Mouse (Mus musculus) small intestine, adult 2 months (tissue): ENCODE measurements around the gene Ndufa4.

Experiments
- CTCF ChIP-seq: fragments of 200-500 bp; IDR thresholded peaks from 2 replicates; pipeline ENCODE4 v1.5.1; 2012; ENCODE audit warnings: low read depth, mild to moderate bottlenecking, control low read depth, inconsistent platforms, low read length, moderate library complexity, mixed read lengths; ENCODE audit not compliant: insufficient replicate concordance, insufficient read length; ENCODE audit errors: extremely low read depth
- POLR2A ChIP-seq: fragments of 200-500 bp; IDR thresholded peaks from 2 replicates; pipeline ENCODE4 v1.6.1; 2012; ENCODE audit warnings: low read depth, mild to moderate bottlenecking, control low read depth, inconsistent platforms, low read length, moderate library complexity

- no peak for TF ChIP-seq CTCF
- no peak for TF ChIP-seq POLR2A
Observed at GRCm38 (mm10) chr6:11933403-11933802, 26.1 kb upstream of the Ndufa4 start.
